Mouse (Mus musculus): ENCODE measurements around the gene Lgals2.

The Lgals2 gene

DNA sequence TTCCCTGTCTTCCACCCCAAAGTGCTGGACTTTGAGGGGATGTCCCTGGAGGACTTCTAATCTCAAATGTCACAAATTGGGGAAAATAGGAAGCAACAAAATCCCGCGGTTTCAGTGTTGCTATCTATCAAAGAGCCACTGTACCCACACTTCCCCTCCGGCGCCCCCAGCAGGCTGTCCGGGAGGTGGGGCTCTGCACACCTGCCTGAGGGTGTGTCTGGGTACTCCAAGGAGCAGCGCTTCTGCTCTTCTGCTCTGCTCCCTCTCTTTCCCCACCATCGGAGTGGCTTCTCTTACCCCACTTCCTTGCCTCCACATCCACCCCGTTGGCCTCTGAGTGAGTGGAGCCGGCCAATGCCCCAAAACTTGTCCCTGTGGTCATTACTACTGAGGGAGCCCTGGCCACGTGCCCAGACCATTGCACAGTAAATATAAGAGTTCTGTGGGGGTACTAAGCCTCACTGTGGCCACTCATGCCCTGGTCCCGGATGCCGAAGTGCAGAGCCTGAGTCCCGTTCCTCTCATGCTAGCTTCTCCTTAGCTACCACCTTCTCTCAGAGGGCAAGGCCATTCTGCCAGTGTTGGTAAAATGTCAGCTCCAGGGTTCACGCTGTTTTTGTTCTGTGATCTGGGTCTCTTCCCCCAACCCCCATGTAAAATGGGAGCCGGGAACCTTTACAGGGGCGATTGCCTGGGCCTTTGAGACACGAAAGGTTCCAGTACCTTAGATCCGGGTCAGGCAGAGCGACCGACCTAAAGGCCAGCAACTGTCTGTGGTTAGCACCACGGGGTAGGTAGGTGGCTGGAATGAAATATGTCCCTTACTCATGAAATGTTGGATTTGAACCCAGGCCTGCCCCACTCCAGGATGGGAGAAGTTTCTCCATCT lies 11.5 kb downstream of the Lgals2 start:
- DNase-seq (ENCODE audit: low spot score) = no peak

DNA sequence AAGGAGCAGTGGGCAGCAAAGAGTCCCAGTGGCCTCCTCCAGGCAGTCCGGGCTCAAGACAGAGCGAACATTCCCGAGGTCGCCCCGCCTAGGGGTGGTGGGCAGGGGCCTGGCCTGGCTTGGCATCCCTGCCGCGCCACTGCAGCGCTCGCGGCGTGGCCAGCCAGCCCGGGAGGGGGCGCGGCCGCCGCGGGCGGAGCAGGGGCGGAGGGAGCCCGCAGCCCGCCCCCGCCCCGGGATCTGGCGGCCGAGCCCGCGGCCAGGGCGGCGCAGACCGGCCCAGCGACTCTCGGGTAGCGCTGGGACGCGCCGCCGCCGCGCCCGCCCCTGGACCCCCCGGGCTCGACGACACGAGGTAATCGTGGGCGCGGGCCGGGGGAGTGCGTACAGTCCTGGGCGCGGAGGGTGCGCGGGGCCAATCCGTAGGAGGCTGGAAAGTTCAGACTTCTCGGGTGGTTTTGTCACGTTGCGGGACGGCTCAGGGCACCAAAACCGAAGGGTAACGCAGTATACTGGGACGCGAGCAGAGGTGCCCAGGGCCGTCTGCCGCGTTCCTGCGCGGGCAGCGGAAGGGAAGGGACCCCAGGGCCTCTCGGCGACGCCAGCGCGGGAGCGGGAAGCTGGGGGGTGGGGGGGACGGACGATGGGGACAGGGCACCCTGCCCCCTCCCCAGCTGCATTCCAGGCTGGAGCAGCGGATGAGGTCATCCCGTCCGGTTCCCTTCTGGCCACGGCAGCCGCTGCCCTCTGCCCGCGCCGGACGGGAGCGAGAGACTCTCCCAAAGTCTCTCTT lies 12.8 kb downstream of the Lgals2 start, which contains the start of gene Cdc42ep1:
Gene Cdc42ep1 (plus strand): TSS at position 254 of the 793 bp plus-strand sequence.
- DNase-seq (ENCODE audit: low spot score) = no peak

DNA sequence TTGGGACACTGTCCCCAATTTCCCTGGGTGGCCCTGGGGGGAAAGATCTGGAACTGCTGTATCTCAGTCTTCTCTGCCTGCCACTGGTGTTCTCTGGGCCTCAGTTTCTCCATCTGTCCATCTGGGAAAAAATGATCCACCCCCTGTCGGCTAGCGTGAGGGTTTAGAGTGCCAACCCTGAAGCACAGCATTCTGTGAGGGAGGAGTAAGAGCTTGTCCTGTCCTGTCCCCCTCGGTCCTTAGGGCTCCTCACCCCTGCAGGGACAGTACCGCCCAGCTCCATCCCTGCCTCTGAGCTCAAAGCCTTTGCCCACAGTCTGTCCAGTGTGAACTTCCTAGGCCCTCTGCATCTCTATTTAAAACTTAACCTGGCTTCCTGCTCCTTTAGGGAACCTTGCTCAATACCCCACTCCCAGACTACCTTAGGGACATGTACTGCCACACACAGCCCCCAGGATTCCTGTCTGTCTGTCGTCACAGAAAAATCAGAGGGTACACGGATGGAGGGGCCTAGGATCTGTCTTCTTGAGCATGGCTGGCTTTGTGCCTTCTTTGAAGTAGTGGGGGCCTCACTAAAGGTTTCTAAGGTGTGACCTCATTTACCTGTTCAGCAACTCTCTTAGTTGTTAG lies 14.1 kb downstream of the Lgals2 start:
- no peak for DNase-seq (ENCODE audit: low spot score)

DNA sequence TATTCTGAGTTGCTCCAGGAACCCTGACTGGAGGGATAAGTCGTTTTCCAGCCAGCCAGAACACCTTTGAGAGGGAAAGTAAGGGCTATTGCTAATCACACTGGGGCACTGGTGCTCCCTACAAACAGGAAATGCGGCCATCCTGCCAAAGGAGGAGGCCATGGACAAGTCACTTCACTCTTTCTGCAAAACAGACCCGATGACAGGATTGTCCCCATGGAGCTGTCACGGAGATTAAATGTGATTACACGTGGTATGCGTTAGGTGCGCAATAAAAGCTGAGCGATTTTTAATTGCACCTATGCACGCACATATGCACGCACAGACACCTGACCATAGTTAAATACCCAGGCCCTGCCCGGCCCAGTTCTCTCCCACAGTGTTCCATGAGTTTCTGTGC lies 14.6 kb downstream of the Lgals2 start:
- no peak for DNase-seq (ENCODE audit: low spot score)

DNA sequence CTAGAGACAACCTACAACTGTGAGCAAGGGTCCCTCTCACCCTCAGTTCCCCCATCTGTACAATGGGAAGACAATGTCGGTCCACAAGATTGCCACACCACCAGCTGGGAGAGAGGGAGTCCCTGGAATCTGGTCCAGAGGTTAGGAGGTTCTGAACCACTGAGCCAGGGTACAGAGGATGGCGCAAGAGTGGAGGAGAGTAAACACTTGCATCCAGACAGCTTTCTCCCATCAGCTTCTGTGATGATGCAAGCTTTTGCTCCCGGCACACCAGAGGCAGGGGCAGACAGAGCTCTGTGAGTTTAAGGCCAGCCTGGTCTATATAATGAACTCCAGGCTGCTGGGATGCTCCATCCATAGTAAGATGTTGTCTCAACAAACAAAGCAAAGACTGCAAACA lies 15.1 kb downstream of the Lgals2 start:
- no peak for DNase-seq (ENCODE audit: low spot score)

DNA sequence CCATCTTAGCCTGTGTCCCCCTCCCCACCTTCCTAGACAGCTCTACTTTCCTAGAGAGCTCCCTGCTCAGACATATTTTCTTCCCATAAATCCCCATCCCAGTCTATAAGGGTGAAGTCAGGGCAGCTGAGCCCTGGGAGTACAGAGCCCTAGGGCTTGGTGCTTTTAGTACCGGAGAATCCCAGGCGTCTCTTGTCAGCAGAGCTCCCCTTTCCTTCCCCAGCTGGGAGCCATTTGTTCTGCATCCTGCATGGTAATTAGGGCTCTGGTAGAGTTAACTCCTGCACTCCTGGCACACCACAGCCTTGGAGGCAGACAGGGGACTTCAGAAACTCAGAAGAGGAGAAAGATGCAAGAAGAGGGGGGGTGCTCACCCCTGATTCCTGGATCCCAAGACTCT lies 15.6 kb downstream of the Lgals2 start:
- no peak for DNase-seq (ENCODE audit: low spot score)

DNA sequence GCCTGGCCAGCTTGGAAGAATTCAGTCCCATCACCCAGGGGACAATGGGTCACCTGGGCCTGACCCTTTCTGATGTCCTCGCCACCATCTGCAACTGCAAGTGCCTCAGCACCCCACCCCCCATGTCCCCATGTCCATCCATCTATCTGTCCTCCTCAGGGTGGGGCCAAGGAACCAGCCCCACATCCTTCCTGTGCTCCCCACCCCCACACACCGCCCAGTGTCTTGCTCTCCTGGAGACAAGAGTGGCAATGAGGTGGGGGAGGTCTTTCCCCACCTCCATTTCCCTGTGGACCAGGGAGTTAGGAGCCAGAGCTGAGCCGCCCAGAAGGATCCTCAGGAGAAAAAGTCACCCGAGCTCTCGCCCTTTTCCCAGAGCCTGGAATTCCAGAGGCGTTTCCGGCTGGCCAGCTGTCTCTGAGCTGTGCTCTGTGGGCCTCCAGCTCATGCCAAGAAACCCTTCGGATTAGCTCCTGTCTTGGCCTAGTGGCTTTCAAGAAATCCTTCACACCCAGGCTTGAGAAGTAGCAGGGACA lies 19.2 kb downstream of the Lgals2 start:
- DNase-seq (ENCODE audit: low spot score) = no peak

DNA sequence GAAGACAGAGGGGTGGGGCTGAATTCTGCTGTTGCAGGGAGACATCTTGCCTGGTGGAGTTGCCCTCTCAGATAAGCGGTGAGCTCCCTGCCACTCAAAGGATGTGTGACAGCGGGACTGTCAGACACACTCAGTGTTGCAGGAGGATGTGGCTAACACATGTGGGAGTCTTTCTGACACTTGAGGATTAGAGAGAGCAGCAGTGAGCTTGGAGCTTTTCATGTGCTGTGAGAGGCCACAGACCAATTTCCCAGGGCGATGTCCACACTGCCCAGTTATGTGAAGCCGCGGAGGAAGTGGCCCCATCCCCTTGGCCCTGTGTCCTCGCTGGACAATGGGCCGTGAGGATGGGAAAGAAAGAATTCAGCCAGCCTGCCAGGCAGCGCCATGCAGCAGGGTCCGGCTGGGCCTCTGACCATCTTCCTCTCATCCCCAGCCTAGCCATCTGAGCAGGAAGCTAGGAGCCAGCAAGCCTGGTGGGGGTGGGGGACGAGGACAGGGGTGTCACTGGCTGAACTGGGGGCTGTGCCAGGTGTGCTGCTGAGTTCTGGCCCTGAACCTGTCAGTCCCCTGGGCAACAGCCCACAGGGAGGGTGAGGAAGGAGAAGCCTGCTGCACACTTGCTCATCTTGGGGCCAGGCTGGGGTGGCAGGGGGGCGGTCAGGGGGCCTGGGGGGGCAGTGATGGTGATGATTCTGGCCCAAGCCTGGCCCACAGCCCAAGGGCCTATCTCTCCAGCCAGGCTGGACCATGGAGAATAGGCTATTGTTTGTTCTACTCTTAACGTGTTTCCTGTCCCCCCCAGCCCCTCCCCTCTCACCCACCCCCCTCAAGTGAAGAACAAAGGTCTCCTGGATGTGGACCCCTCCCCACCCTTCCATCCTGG lies 19.9 kb downstream of the Lgals2 start:
- DNase-seq (ENCODE audit: low spot score) = no peak

DNA sequence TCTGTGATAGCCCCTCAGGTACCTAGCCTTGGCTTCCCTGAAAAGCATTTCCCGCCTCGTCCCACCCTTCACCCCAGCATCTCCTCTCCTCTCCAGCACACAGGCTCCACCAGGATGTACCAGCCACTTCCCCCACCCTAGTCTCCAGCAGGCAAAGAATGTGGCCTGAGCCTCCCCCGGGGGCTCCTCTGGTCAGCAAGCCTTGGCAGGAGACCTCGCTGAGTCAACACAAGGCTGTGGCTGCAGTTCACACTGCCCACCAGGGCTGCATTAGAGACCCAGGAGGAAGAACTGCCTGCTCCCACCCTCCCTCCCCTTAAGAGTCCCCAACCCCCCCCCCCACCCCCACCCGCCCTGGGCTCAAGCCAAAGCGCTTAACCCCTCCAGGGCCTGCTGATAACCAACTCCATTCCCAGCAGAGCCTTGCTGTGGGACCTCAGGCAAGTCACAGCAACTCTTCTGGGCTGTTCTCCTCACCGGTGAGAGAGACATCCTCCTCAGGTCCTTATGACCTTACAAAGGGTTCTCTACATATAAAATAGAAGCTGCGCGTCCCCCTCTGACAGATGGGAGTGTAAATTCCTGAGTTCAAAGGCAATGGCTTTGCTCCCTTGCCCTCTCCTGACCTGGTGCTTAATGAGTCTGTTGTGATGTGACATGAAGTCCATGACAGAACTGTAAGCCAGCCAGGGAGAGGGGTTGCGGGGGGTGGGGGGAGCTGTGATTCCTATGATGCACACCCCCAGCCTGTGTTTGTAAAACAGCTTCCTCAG lies 20.9 kb downstream of the Lgals2 start:
- DNase-seq (ENCODE audit: low spot score) = no peak

DNA sequence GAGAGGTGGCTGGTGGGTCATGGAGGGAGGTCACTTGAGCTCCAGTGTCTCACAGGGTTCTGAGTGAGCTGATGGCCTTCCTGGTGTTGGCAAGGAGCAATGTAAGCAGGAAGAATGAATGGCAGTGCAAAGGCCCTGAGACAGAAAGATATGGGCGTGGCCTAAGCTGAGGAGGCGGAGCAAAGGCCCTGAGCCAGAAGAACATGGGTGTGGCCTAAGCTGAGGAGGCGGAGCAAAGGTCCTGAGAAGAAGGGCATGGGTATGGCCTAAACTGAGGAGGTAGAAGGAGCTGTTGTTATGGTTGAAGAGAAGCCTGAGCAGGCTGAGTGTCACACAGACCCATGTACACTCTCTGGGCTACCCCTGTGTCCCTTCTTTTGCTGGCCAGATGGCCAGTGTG lies 21.7 kb downstream of the Lgals2 start:
- DNase-seq (ENCODE audit: low spot score) = no peak

DNA sequence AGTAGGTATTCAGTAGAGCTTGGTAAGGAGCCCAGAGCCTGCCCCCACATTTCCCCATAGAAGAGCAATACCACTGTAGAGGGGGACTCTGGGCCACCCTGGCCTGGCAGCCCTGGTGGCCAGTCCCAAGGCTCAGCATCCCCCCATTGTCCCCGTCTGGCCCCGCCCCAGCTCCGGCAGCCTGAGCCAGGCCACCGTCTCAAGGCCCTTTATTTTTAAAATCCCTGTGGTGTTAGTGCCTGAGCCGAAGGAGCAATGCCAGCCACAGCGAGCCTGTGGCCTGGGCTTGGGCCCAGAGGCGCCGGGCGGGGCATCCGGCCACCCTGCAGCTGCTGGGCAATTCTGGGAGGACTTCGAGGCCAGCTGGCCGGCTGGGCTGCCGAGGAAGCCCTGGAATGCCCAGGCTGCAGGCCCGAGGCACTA lies 22.6 kb downstream of the Lgals2 start:
- DNase-seq (ENCODE audit: low spot score) = no peak

DNA sequence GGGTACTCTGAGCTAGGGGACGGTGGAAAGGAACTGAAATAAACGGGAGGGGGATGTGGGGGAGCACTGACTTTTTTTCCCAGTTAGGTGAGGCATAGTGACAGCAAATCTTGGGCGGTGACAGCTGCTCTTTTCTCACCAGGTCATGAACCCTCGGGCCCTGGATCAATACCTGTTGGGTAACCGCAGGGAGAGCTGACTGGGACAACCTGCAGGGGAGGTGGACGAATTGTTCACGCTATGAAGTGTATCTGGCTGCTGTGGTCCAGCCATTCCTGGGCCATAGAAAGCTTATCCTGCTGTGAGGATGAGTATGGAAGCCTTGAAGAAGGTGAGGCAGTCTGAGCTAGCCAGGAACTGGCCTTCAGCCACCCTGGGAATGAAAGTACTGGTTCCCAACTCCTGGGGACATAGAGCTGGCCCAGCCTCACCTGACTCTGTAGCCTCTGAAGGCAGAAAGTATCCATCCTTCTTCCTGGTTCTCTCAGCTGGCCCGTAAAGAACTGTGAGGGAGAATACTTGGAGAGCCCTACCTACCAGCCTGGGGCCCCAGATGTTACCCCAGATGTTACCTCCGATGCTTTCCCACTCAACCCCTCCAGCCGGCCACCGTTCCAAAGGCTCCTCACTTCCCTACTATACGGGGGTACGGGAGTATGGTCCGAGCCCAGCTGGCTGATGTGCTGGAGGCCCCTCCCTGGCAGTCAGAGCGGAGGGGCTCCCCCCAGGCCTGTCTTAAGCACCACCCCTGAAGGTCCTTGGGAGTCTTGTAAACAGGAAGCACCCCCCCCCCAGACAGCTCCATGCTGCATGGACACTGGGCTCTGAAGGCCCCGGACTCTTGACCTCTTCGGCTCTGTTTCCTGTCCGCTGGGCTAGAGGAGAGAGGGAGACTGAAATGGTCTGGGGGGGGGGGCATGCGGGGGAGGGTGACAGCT lies 23.3 kb downstream of the Lgals2 start:
- DNase-seq (ENCODE audit: low spot score) = no peak

DNA sequence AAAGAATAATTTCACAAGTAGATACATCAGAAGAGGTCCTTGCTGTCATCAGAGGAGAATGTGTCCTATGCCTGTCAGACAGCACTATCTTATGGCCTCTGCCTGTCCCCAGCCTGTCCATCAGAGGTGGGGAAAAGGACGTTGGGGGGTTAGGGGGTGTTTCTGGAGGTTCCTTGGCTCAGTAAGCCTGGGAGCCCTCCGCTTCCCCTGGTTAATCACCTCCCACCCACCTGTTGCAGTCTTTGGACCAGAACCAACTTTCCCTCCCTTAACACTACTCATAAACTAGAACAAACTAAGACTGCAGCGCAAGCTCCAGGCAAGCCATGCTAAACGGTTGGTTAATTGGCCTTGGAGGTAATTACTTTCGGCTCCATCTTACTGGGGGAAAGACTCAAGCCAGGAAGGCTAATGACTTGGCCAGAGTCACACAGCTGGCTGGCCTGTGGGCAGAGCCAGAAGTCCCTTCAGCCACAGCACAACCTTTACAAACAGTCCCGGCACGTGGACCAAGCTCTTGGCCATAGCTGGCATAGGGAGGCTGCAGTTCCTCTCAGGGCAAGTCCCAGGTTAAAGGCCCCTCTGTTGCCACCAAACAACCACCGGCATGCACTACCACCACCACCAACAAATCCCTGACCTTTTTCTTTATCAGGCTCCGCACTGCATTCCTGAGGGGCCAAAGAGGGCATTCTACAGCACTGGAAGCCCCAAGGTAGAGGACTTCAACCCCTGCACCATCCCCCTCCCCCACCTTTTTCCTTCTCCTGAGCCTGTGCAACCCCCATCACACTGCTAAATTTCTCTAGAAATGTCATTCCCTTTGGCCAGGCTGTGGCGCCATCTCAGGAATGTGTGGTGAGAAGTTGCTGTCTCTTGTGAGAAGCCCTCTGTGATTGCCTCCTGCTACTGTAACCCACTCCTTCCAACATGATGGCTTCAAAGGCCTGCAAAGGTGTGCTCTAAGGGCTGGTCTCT lies 24.3 kb downstream of the Lgals2 start:
- no peak for DNase-seq (ENCODE audit: low spot score)

DNA sequence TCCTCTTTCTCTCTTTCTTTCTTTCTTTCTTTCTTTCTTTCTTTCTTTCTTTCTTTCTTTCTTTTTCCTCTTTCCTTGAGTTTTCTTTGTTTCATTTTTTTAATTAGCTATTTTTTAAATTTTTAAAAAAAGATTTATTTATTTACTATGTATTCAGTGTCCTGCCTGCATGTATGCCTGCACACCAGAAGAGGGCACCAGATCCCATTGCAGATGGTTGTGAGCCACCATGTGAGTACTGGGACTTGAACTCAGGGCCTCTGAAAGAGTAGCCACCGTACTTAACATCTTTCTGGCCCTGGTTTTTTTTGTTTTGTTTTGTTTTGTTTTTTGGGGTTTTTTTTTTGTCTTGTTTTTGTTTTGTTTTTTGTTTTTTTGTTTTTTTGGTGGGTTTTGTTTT lies 25.7 kb downstream of the Lgals2 start:
- no peak for DNase-seq (ENCODE audit: low spot score)

DNA sequence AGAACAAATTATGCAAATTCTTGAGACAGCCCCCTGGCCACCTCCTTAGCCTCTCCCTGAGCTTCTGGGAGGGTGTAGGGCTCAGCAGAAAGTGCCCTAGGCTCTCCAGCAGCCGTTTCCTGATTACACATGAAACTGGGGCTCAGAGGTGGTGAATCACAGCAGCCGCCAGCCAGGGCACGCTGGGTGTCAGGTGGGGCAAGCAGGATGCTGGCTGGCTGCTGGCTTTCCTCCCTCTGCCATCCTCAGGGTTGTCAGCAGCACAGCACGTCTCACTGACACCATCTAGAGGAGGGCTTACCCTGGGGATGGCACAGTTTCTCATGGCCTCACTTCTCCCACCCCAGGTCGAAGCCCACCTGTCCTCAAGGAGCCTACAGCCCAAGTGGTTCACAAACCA lies 27.0 kb downstream of the Lgals2 start:
- DNase-seq (ENCODE audit: low spot score) = no peak

DNA sequence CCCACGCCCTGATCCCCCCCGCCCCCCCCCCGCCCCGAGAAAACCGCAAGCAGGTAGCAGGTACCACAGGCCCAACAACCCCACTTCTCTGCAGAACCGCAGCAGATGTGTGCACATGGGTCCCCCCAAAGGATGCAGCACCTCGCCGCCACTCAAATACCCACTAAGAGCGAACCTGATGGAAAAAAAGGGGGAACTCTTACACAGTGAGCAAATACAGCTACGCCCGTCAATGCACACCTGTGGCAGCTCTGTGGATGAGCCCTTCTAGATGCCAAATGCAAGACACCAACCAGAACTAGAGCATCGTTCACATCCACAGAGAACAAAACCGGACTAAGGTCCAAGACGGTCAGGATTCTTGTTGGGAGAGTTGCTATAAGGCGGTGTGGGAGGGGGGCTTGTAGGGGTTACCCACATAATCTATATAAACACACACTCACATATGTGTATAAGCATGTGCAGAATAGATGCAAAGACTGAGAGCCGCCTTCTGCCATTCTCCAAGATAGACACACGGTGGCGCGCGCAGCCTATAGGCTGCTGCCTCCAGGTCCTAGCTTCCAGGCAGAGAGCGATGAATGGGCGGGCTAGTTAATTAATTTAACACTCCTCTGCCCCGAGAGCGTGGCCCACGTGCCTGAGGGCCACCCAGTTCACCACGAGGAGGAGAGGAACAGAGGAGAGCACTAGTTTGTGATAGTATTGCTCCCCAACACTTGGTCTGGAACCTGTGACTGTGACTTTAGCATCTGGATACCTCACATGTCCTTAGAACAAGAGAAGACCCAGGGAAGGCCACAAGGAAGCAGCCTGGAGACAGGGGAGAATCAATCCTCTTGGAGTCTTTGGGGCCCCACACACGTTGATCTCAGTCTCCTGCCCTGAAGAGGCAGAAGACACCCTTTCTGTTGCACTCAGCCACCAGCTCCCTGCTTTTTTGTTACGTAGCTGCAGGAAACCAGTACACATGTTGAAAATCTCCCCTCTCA lies 28.8 kb downstream of the Lgals2 start:
- no peak for DNase-seq (ENCODE audit: low spot score)

DNA sequence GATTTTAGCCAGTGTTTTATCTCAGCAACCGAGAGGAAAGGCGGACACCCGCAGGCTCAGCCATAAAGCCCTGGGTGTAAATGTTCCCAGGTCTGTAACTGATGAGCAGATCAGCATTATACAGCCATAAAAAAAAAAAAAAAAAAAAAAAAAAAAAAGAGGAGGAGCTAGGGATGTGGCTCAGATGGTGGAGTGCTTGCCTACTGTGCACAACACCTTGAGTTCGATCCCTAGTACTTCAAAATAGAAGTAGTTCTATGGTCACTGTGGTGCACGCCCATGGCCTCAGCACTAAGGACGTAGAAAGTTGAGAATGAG lies 39.3 kb downstream of the Lgals2 start:
- no peak for DNase-seq (ENCODE audit: low spot score)
